Mouse (Mus musculus) liver, embryonic 14.5 days (tissue): ENCODE measurements around the gene Jtb. TPM values are rescaled to one million over a fixed set of nuclear protein-coding genes. Genes with fewer than 3 reads are reported as not detected.

Source experiments
- ATAC-seq: fragments of 200-750 bp; cut with Nextera tagmentation; 2 replicates; pipeline ENCODE4 v1.8.0; 2017; ENCODE audit warnings: moderate number of reproducible peaks, mild to moderate bottlenecking, moderate library complexity; ENCODE audit not compliant: insufficient read depth
- DNase-seq, 3 experiments: peaks; one replicate each; pipeline ENCODE4 v3.0.0-alpha.2; 2012 to 2013; ENCODE audit warnings: low read depth in 3 of 3, low spot score in 3 of 3
- H3K27ac ChIP-seq: fragments of 300-500 bp; sonication (generic); 2 replicates; pipeline ENCODE4 v1.5.1; 2014; ENCODE audit warnings: moderate library complexity, mild to moderate bottlenecking, control low read depth, inconsistent platforms
- H3K27me3 ChIP-seq: fragments of 300-500 bp; sonication (generic); 2 replicates; pipeline ENCODE4 v1.6.1; 2014; ENCODE audit warnings: mild to moderate bottlenecking, low read length, moderate library complexity; ENCODE audit not compliant: control insufficient read depth, insufficient read depth
- H3K36me3 ChIP-seq: fragments of 300-500 bp; sonication (generic); replicated peaks from 2 replicates; pipeline ENCODE4 v1.6.1; 2014; ENCODE audit warnings: low read depth; ENCODE audit not compliant: control insufficient read depth, insufficient read depth
- H3K4me1 ChIP-seq, 2 experiments: fragments of 200-500 bp in 1 of 2; fragments of 300-500 bp in 1 of 2; sonication (generic) in 1 of 2; replicated peaks; 2 replicates each; pipeline ENCODE4 v1.6.1; 2012 to 2014; ENCODE audit warnings: antibody characterized with exemption in 1 of 2, inconsistent platforms in 1 of 2, low read length in 1 of 2; ENCODE audit not compliant: control insufficient read depth in 2 of 2, insufficient read depth in 2 of 2
- H3K4me2 ChIP-seq: fragments of 300-500 bp; sonication (generic); 2 replicates; pipeline ENCODE4 v1.6.1; 2014; ENCODE audit warnings: low read depth, mild to moderate bottlenecking, control low read depth, moderate library complexity
- H3K4me3 ChIP-seq, 2 experiments: fragments of 200-500 bp in 1 of 2; fragments of 300-500 bp in 1 of 2; sonication (generic) in 1 of 2; 2 replicates each; pipeline ENCODE4 v1.5.1; 2012 to 2014; ENCODE audit warnings: low read depth in 2 of 2, low read length in 2 of 2, mild to moderate bottlenecking in 2 of 2, control low read depth in 1 of 2, inconsistent platforms in 1 of 2, moderate library complexity in 1 of 2; ENCODE audit not compliant: insufficient read depth in 1 of 2
- H3K9ac ChIP-seq: fragments of 300-500 bp; sonication (generic); replicated peaks from 2 replicates; pipeline ENCODE4 v1.6.1; 2014; ENCODE audit warnings: mild to moderate bottlenecking, control low read depth, moderate library complexity
- H3K9me3 ChIP-seq: fragments of 300-500 bp; sonication (generic); 2 replicates; pipeline ENCODE4 v1.6.1; 2016; ENCODE audit warnings: low read length, mixed read lengths; ENCODE audit not compliant: control insufficient read depth
- CTCF ChIP-seq: IDR thresholded peaks from 2 replicates; pipeline ENCODE4 v1.5.1; 2016; ENCODE audit warnings: antibody characterized with exemption, low read depth, control low read depth
- EP300 ChIP-seq: IDR thresholded peaks from 2 replicates; pipeline ENCODE4 v1.6.1; 2016; ENCODE audit warnings: antibody characterized with exemption, low read depth
- WGBS: fragments of 180-500 bp; shearing (Covaris S2); extraction: QIAGEN DNeasy Blood & Tissue Kit; methylation state at CpG from one replicate; pipeline ENCODE4 v1.1.7; 2014; ENCODE audit not compliant: insufficient replicate concordance; 5-methylcytosine and 5-hydroxymethylcytosine counted together
- polyA plus RNA-seq, 2 experiments: library from polyadenylated mRNA; depleted of rRNA in 1 of 2; stranded (reverse) in 1 of 2; unstranded in 1 of 2; fragments of >200 nt; fragmentation: Nextera tagmentation in 1 of 2; extraction: Ambion mirVana in 1 of 2; gene quantifications; 2 replicates each; pipeline versions ENCODE4 v1.2.1 to v1.2.3; 2012 to 2014

Jtb gene
- polyA plus RNA-seq, 2 experiments = 21.2 to 48.8 TPM

DNA sequence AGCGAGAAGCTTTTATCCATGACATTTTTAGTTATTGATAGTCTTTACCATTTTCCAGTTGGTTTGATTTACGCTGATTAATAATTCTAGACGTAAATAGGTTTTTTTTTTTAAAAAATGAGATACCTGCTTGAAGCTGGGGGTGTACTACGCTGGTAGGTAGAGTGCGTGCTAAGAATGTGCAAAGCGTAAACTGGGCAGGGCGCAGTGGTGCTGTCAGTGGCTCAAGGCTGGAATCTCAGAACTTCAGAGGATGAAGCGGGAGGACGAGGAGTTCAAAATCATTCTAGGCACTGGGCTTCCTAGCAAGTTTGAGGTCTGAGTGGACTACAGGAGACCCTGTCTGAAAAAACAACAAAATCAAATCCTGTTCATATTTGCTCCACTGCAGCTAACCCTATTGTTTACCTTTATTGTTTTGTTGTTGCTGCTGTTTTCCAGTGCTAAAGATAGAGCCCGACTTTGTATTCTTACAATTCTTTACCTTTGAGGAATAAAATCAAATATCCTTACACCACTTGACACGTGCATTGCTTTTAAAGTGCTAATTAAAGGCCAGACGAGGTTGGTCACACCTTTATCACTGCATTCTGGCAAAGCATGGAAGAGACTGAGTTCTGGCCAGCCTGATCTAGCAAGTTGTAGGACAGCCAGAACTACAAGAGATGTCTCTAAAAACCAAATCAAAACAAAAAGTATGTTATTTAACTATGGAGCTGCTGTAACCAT lies 17.3 kb upstream of the Jtb start:
- Histone ChIP-seq H3K27me3 (no peaks in the 10 kb centered on the region), H3K36me3 (peaks cover 36% of the 10 kb centered on the region), H3K4me3 (peak overlapping the region; percentile 69 to 100), H3K4me2 (peak overlapping the region; percentile 97), H3K27ac (no peak overlapping the region), H3K4me1 (peaks cover 20 to 26% of the 10 kb centered on the region in 2 experiments), H3K9me3 (no peaks in the 10 kb centered on the region), H3K9ac (peak overlapping the region; percentile 70)
- no peak for DNase-seq
- TF ChIP-seq EP300 (no peak), CTCF (no peak)
- ATAC-seq = peak; percentile 46; the same call in 1 of the 2 replicates
- 12% methylated on average over 12 of the region's 12 CpGs for WGBS

DNA sequence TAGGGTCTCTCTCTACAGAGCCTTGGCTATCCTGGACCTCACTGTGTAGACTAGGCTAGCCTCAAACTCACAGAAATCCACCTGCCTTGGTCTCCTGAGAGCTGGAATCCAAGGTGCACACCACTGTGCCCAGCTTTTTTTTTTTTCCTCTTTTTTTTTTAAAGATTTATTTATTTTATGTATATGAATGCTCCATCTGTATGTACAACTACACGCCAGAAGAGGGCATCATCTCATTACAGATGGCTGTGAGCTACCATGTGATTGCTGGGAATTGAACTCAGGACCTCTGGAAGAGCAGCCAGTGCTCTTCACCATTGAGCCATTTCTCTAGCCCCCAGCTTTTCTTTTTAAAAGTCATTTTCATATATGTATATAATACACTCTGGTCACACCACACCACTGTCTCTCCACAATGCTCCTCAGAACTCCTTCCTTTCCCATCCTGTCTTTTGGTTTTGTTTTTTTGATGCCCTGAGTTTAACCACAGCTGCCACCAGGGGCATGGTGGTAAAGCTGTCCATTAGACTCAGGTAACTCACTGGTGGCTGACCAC lies 15.5 kb upstream of the Jtb start:
- H3K4me3 ChIP-seq = no peak overlapping the region
- H3K4me2 ChIP-seq = no peak overlapping the region
- WGBS = 19% methylated on average over 1 of the region's 1 CpGs
- H3K4me1 ChIP-seq = peaks cover 24% of the 10 kb centered on the region in 2 experiments
- H3K36me3 ChIP-seq = peaks cover 18% of the 10 kb centered on the region
- no peak overlapping the region for H3K9ac ChIP-seq
- no peak for DNase-seq
- ATAC-seq = no peak
- H3K9me3 ChIP-seq = no peaks in the 10 kb centered on the region
- H3K27ac ChIP-seq = no peak overlapping the region
- no peak for TF ChIP-seq EP300
- TF ChIP-seq CTCF = peak; percentile 40
- no peaks in the 10 kb centered on the region for H3K27me3 ChIP-seq

DNA sequence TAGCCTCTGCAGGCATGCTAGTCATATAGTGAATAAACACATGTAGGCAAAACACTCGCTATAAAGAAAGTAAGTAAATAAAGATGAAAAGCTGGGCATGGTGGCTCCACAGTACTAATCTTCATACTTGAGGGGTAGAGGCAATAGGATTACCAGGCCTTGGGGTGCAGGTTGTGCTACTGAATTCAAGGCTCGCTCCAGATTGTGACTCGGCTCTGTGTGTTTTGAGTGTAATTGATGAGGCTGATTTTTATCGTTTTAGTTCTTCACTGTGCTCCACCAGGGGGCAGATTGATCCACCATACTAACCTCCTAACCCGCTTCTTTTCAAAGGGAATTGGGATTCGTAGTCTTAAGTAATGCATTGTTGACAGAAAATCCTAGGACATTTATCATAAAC lies 11.3 kb upstream of the Jtb start:
- DNase-seq = peak in 1 of 3 experiments; percentile 49
- WGBS = 15% methylated on average over 6 of the region's 6 CpGs
- ATAC-seq = peak; percentile 44; the same call in 1 of the 2 replicates
- H3K36me3 ChIP-seq = no peaks in the 10 kb centered on the region
- TF ChIP-seq CTCF = peak; percentile 66
- TF ChIP-seq EP300 = no peak
- H3K4me2 ChIP-seq = peak overlapping the region; percentile 85
- H3K4me3 ChIP-seq = peak overlapping the region in 1 of 2 experiments; percentile 58; a peak in 2 of 4 replicates
- H3K27me3 ChIP-seq = no peaks in the 10 kb centered on the region
- H3K27ac ChIP-seq = no peak overlapping the region
- H3K9me3 ChIP-seq = no peaks in the 10 kb centered on the region
- H3K9ac ChIP-seq = peak overlapping the region; percentile 65
- peaks cover 0 to 15% of the 10 kb centered on the region in 2 experiments; a peak in 3 of 4 replicates for H3K4me1 ChIP-seq

DNA sequence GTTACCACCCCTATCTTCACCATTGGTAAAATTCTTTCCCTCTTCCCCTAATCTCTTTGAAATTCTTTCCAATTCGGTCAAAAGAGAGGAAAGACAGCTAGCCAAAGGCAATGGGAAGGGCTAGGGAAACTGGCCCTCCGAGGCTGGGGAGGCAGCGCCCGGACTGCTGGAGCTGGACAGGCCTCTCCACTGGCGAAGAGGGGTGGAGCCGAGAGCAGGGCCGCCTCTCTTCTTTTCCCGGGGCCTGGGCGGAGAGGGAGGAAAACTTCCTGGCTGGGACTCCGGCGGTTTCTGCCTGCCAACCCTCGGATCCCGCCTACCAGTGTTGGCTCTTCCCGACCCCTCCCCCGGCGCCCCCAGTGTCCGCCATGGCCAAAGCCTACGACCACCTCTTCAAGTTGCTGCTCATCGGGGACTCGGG lies 10.9 kb upstream of the Jtb start:
- WGBS = 4% methylated on average over 19 of the region's 20 CpGs
- Histone ChIP-seq H3K9me3 (no peaks in the 10 kb centered on the region), H3K27ac (no peak overlapping the region), H3K4me3 (peak overlapping the region; percentile 58 to 61), H3K4me2 (peak overlapping the region; percentile 85), H3K27me3 (no peaks in the 10 kb centered on the region), H3K4me1 (peaks cover 0 to 15% of the 10 kb centered on the region in 2 experiments; a peak in 3 of 4 replicates), H3K36me3 (no peaks in the 10 kb centered on the region), H3K9ac (peak overlapping the region; percentile 65)
- DNase-seq (no peak), ATAC-seq (peak; percentile 54; the same call in 1 of the 2 replicates)
- TF ChIP-seq EP300 = no peak

DNA sequence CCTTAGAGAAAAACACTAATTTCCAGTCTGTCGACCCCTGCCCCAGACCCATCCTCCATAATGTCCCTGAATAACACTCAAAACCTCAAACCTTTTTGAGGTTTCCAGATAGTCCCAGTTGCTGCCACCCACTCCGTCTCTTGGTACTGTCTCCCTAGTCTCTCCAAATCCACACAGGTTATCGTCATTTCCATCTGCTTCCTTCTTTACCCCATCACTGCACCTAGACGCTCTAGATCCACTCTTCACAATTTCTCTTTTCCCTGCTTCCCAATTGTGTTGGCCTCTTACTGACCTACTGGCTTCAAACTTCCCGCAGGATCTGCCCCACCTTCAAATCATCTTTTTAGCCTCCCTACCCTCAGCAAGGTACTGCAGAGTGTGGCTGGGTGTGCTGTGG lies 10.3 kb upstream of the Jtb start:
- Histone ChIP-seq H3K36me3 (no peaks in the 10 kb centered on the region), H3K4me2 (peak overlapping the region; percentile 85), H3K9ac (peak overlapping the region; percentile 65), H3K27me3 (no peaks in the 10 kb centered on the region), H3K4me3 (peak overlapping the region; percentile 1 to 58; a peak in 2 of 4 replicates), H3K9me3 (no peaks in the 10 kb centered on the region), H3K4me1 (peaks cover 0 to 15% of the 10 kb centered on the region in 2 experiments; a peak in 3 of 4 replicates), H3K27ac (no peak overlapping the region)
- TF ChIP-seq CTCF (no peak), EP300 (no peak)
- ATAC-seq = no peak
- DNase-seq = no peak
- 11% methylated on average over 5 of the region's 5 CpGs for WGBS
